ENCODE assay signal across 24 mouse cellular contexts in genomic region chr2:49096765-49097164, GRCm38 (mm10).
DNase-seq lines count a peak whose midpoint lies in the region; TF ChIP-seq lines count a peak whose summit lies in the region.
"Had no signal": no experiment of that assay in that cellular context is flagged by ENCODE, and none has a peak within 500 bp of the region (broad histone marks: within the 10 kb centered on the region; RNA-seq: fewer than 3 reads in every experiment).

No protein-coding gene starts in this region.

- H3K27me3 ChIP-seq in kidney, adult 2 months (replicated peaks; ENCODE audit: control insufficient read depth, insufficient read depth, low read length), result no peaks in the 10 kb centered on the region
- H3K27me3 ChIP-seq: embryonic facial prominence, embryonic 13.5 days; forebrain, embryonic 12.5 days; forebrain, embryonic 15.5 days; heart, embryonic 12.5 days; heart, embryonic 15.5 days; hindbrain, embryonic 13.5 days had no signal

- H3K27ac ChIP-seq in kidney, adult 2 months (ENCODE audit: insufficient read depth, low read depth, low read length), result no peak overlapping the region
- H3K27ac ChIP-seq in layer of hippocampus, adult 2 months, result peak overlapping the region; percentile 43; the same call in 1 of the 2 replicates
- H3K27ac ChIP-seq: embryonic facial prominence, embryonic 10.5 days; embryonic facial prominence, embryonic 13.5 days; forebrain, embryonic 12.5 days; forebrain, embryonic 15.5 days; heart, embryonic 15.5 days; hindbrain, embryonic 10.5 days; hindbrain, embryonic 13.5 days had no signal

- no peak overlapping the region for H3K4me3 ChIP-seq in kidney, adult 2 months (ENCODE audit: insufficient read depth, low read depth, low read length)
- H3K4me3 ChIP-seq in layer of hippocampus, adult 2 months, result no peak overlapping the region
- H3K4me3 ChIP-seq: embryonic facial prominence, embryonic 10.5 days; embryonic facial prominence, embryonic 13.5 days; erythroblast, embryonic 14.5 days; forebrain, embryonic 12.5 days; forebrain, embryonic 15.5 days; heart, embryonic 12.5 days; heart, embryonic 15.5 days; hindbrain, embryonic 10.5 days; hindbrain, embryonic 13.5 days had no signal

- DNase-seq in kidney, adult 2 months, result peak; percentile 24
- no peak for DNase-seq in kidney, postnatal 10 days
- DNase-seq in layer of hippocampus, adult 2 months (ENCODE audit: low spot score in 2 of 2), result no peak
- no peak for DNase-seq in layer of hippocampus, postnatal 36 days
- DNase-seq in adipocyte (ENCODE audit: low spot score), result peak; percentile 7
- DNase-seq in brain, adult 2 months (ENCODE audit: low read depth, low spot score), result peak; percentile 33
- DNase-seq: adrenal gland, postnatal 10 days; adrenal gland, postnatal 36 days; cerebellum, adult 9-11 months; cerebellum, postnatal 36 days; embryo, embryonic 11 days; gastrocnemius, postnatal 25 days; heart, adult 18-20 months; heart, postnatal 10 days; heart, postnatal 36 days had no signal

- no peak for TF ChIP-seq CTCF in kidney, adult 2 months (conservative IDR thresholded peaks at IDR 0.05; ENCODE audit: insufficient read depth, insufficient read length, low read depth, low read length)
- no peak for TF ChIP-seq CTCF in layer of hippocampus, adult 2 months (conservative IDR thresholded peaks at IDR 0.05)

- TF ChIP-seq POLR2A in kidney, adult 2 months (IDR thresholded peaks at IDR 0.05; ENCODE audit: low read depth, low read length), result no peak

- no peaks in the 10 kb centered on the region for H3K4me1 ChIP-seq in kidney, adult 2 months (ENCODE audit: control insufficient read depth, insufficient read depth, low read length)
- H3K4me1 ChIP-seq: embryonic facial prominence, embryonic 10.5 days; embryonic facial prominence, embryonic 13.5 days; forebrain, embryonic 12.5 days; forebrain, embryonic 15.5 days; heart, embryonic 12.5 days; heart, embryonic 15.5 days; hindbrain, embryonic 10.5 days; hindbrain, embryonic 13.5 days had no signal

- no peaks in the 10 kb centered on the region for H3K36me3 ChIP-seq in kidney, adult 2 months (ENCODE audit: control insufficient read depth, insufficient read depth, low read length)
- H3K36me3 ChIP-seq: forebrain, embryonic 15.5 days; heart, embryonic 15.5 days had no signal

Comparison
In these comparisons a context has a peak if more than half of its experiments do, and no peak if none do; other contexts are left out.
1. DNase-seq: peak in kidney, adult 2 months (single experiment), adipocyte (single experiment) and brain, adult 2 months (single experiment); none in kidney, postnatal 10 days (single experiment), layer of hippocampus, adult 2 months (0 of 2) and layer of hippocampus, postnatal 36 days (0 of 2).